Mouse (Mus musculus): ENCODE measurements around the gene Piezo1. TPM values are rescaled to one million over a fixed set of nuclear protein-coding genes. Genes with fewer than 3 reads are reported as not detected.
"Not testable (repeated sequence)": the region's sequence is repeated elsewhere in the genome, so short reads cannot be mapped to it uniquely, and the experiment has no call there.

The Piezo1 gene
- total and polyA plus RNA-seq, 2 experiments from 2014 or later = 1.2 to 10.0 TPM

GRCm38 (mm10) chr8:122575735-122576647, 24.9 kb upstream of the Piezo1 start:
- TF ChIP-seq CTCF (IDR thresholded peaks at IDR 0.05; ENCODE audit: low read depth) = no peak
- Histone ChIP-seq H3K4me1 (ENCODE audit: insufficient read depth, low read length) (peaks cover 24% of the 10 kb centered on the region), H3K27me3 (ENCODE audit: insufficient read depth, low read length) (no peaks in the 10 kb centered on the region), H3K4me2 (ENCODE audit: low read depth, low read length) (peak overlapping the region; percentile 74), H3K36me3 (ENCODE audit: insufficient read depth, low read length) (no peaks in the 10 kb centered on the region; the same call in 1 of the 2 replicates), H3K27ac (peak overlapping the region; percentile 70), H3K9me3 (ENCODE audit: low read length) (no peaks in the 10 kb centered on the region), H3K4me3 (ENCODE audit: low read length) (peak overlapping the region; percentile 45), H3K9ac (replicated peaks; ENCODE audit: low read length) (peak overlapping the region; percentile 82)
- ATAC-seq (peak; percentile 44), DNase-seq (ENCODE audit: low spot score) (no peak)
- 16% methylated on average over 21 of the region's 21 CpGs for WGBS

GRCm38 (mm10) chr8:122575286-122575685, 24.2 kb upstream of the Piezo1 start:
- DNase-seq (ENCODE audit: low spot score) (no peak), ATAC-seq (no peak)
- Histone ChIP-seq H3K4me1 (ENCODE audit: insufficient read depth, low read length) (peaks cover 24% of the 10 kb centered on the region), H3K27ac (no peak overlapping the region), H3K9me3 (ENCODE audit: low read length) (no peaks in the 10 kb centered on the region), H3K4me2 (ENCODE audit: low read depth, low read length) (peak overlapping the region; percentile 74), H3K4me3 (ENCODE audit: low read length) (no peak overlapping the region; the same call in 1 of the 2 replicates), H3K27me3 (ENCODE audit: insufficient read depth, low read length) (no peaks in the 10 kb centered on the region), H3K36me3 (ENCODE audit: insufficient read depth, low read length) (no peaks in the 10 kb centered on the region; the same call in 1 of the 2 replicates), H3K9ac (replicated peaks; ENCODE audit: low read length) (peak overlapping the region; percentile 82; the same call in 1 of the 2 replicates)
- 71% methylated on average over 8 of the region's 8 CpGs for WGBS
- no peak for TF ChIP-seq CTCF (IDR thresholded peaks at IDR 0.05; ENCODE audit: low read depth)

- Histone ChIP-seq H3K9ac (replicated peaks; ENCODE audit: low read length) (no peak overlapping the region), H3K9me3 (ENCODE audit: low read length) (no peaks in the 10 kb centered on the region), H3K4me3 (ENCODE audit: low read length) (no peak overlapping the region), H3K4me2 (ENCODE audit: low read depth, low read length) (peak overlapping the region; percentile 74), H3K27me3 (ENCODE audit: insufficient read depth, low read length) (no peaks in the 10 kb centered on the region), H3K36me3 (ENCODE audit: insufficient read depth, low read length) (no peaks in the 10 kb centered on the region; the same call in 1 of the 2 replicates), H3K27ac (no peak overlapping the region), H3K4me1 (ENCODE audit: insufficient read depth, low read length) (peaks cover 24% of the 10 kb centered on the region)
- WGBS = 44% methylated on average over 10 of the region's 10 CpGs
- no peak for ATAC-seq
- TF ChIP-seq CTCF (IDR thresholded peaks at IDR 0.05; ENCODE audit: low read depth) = no peak
- no peak for DNase-seq (ENCODE audit: low spot score)
These were observed 23.6 kb upstream of the Piezo1 start for GRCm38 (mm10) chr8:122574667-122575251.

- Histone ChIP-seq H3K4me1 (ENCODE audit: insufficient read depth, low read length) (peaks cover 24% of the 10 kb centered on the region), H3K9me3 (ENCODE audit: low read length) (no peaks in the 10 kb centered on the region), H3K27ac (no peak overlapping the region), H3K36me3 (ENCODE audit: insufficient read depth, low read length) (no peaks in the 10 kb centered on the region; the same call in 1 of the 2 replicates), H3K27me3 (ENCODE audit: insufficient read depth, low read length) (no peaks in the 10 kb centered on the region), H3K4me3 (ENCODE audit: low read length) (no peak overlapping the region), H3K9ac (replicated peaks; ENCODE audit: low read length) (no peak overlapping the region), H3K4me2 (ENCODE audit: low read depth, low read length) (no peak overlapping the region)
- no peak for TF ChIP-seq CTCF (IDR thresholded peaks at IDR 0.05; ENCODE audit: low read depth)
- WGBS = 44% methylated on average over 3 of the region's 3 CpGs
- DNase-seq (ENCODE audit: low spot score) = no peak
- ATAC-seq = no peak
These were observed 23.1 kb upstream of the Piezo1 start for GRCm38 (mm10) chr8:122574264-122574663.

- Histone ChIP-seq H3K4me1 (ENCODE audit: insufficient read depth, low read length) (peaks cover 24% of the 10 kb centered on the region), H3K4me3 (ENCODE audit: low read length) (no peak overlapping the region), H3K9ac (replicated peaks; ENCODE audit: low read length) (no peak overlapping the region), H3K36me3 (ENCODE audit: insufficient read depth, low read length) (no peaks in the 10 kb centered on the region; the same call in 1 of the 2 replicates), H3K27me3 (ENCODE audit: insufficient read depth, low read length) (no peaks in the 10 kb centered on the region), H3K4me2 (ENCODE audit: low read depth, low read length) (no peak overlapping the region), H3K9me3 (ENCODE audit: low read length) (no peaks in the 10 kb centered on the region), H3K27ac (no peak overlapping the region)
- no peak for DNase-seq (ENCODE audit: low spot score)
- no peak for ATAC-seq
- no peak for TF ChIP-seq CTCF (IDR thresholded peaks at IDR 0.05; ENCODE audit: low read depth)
- 50% methylated on average over 9 of the region's 9 CpGs for WGBS
These were observed 22.4 kb upstream of the Piezo1 start for GRCm38 (mm10) chr8:122573577-122573976.

GRCm38 (mm10) chr8:122573176-122573575, 22.0 kb upstream of the Piezo1 start:
- H3K4me2 ChIP-seq (ENCODE audit: low read depth, low read length); H3K9ac ChIP-seq (replicated peaks; ENCODE audit: low read length); H3K27ac ChIP-seq; H3K36me3 ChIP-seq (ENCODE audit: insufficient read depth, low read length); H3K4me3 ChIP-seq (ENCODE audit: low read length); H3K9me3 ChIP-seq (ENCODE audit: low read length); ATAC-seq; H3K27me3 ChIP-seq (ENCODE audit: insufficient read depth, low read length): not testable (repeated sequence)
- WGBS = 10% methylated on average over 4 of the region's 4 CpGs
- peaks cover 24% of the 10 kb centered on the region for H3K4me1 ChIP-seq (ENCODE audit: insufficient read depth, low read length)
- DNase-seq (ENCODE audit: low spot score) = peak; percentile 37
